8 mouse cellular contexts compared by ENCODE assay signal in the genomic region with DNA sequence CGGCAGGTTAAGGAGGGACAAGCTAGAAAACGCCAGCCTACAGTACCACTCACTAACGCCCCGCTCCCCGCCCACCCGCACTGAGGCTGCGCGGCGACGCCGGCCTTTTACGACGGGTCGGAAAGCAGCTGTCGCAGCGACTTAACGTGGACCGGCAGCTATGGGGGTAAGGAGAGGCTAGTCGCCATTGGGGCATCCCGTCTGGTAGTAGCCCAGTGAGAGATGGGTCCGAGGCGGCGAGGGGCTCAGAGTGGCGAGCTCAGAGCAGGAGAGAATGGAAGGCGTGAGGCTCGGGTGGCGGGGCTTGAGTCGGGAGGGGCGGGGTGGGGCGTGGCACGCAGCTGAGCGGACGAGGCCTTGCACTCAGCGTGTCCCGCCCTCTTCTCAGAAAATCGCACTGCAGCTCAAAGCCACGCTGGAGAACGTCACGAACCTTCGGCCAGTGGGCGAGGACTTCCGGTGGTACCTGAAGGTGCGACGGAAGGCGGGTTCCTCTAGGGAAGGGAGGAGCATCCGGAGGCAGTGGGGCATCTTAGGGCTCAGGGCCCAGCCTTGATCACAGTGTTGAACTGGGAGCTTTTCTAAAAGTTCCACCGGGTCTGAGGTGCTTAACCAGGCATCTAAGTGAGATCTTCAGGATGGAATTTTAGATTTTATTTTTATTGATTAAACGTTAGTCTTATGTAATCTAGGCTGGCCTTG. TPM values are rescaled to one million over a fixed set of nuclear protein-coding genes. Genes with fewer than 3 reads are reported as not detected.
DNase-seq lines count a peak whose midpoint lies in the region; ATAC-seq lines count a peak whose summit lies in the region.

A gene (plus strand): TSS at position 83 of the 702 bp plus-strand sequence.

- peak within 1 kb of the TSS; percentile 48 for H3K4me3 ChIP-seq in hindbrain, embryonic 12.5 days

- WGBS in hindbrain, embryonic 12.5 days: under 1% methylated on average over 42 of the region's 48 CpGs

- peaks cover 54% of the 10 kb centered on the region for H3K36me3 ChIP-seq in hindbrain, embryonic 12.5 days

- peaks cover 13% of the 10 kb centered on the region for H3K4me1 ChIP-seq in hindbrain, embryonic 12.5 days

- DNase-seq in NIH3T3 (ENCODE audit: low read depth): peak; percentile 97
- peak; percentile 95 to 97 for DNase-seq in cerebellum, postnatal 10 days
- DNase-seq in frontal cortex, postnatal 10 days (ENCODE audit: low spot score in 2 of 2): peak; percentile 89 to 91
- peak; percentile 88 to 94 for DNase-seq in layer of hippocampus, postnatal 14 days (ENCODE audit: low spot score in 2 of 2)
- DNase-seq in lung, postnatal 14 days: peak; percentile 91
- peak; percentile 83 for DNase-seq in retina, adult 2 months (ENCODE audit: low read depth, low spot score)
- peak; percentile 89 to 95 for DNase-seq in thymus, postnatal 36 days

- no peaks in the 10 kb centered on the region for H3K27me3 ChIP-seq in hindbrain, embryonic 12.5 days

- no peaks in the 10 kb centered on the region for H3K9me3 ChIP-seq in hindbrain, embryonic 12.5 days (replicated peaks)

- ATAC-seq in hindbrain, embryonic 12.5 days (ENCODE audit: low FRiP score): peak; percentile 96

- H3K27ac ChIP-seq in hindbrain, embryonic 12.5 days: peak within 1 kb of the TSS; percentile 85

- peak within 1 kb of the TSS; percentile 80 for H3K4me2 ChIP-seq in hindbrain, embryonic 12.5 days (replicated peaks)

- peak within 1 kb of the TSS; percentile 73 for H3K9ac ChIP-seq in hindbrain, embryonic 12.5 days

RNA-seq across cellular contexts. Expression of the gene that starts here (rescaled TPM):
- 106 and 113 TPM in 2 replicates for polyA plus RNA-seq in hindbrain, embryonic 12.5 days (2016; fragmentation: Nextera tagmentation; extraction: Ambion mirVana)
- total RNA-seq in layer of hippocampus, postnatal 14 days (2021): 10 to 100 TPM; 61.0 to 69.7 TPM

Comparison
In these comparisons a context has a peak if more than half of its experiments do, and no peak if none do; other contexts are left out.
1. Peak in every context shown above with its lines: DNase-seq, ATAC-seq, H3K4me3 ChIP-seq and H3K27ac ChIP-seq.